Mouse (Mus musculus) intestine, embryonic 14.5 days (tissue): Measurements from ENCODE around the gene Higd1c. TPM values are rescaled to one million over a fixed set of nuclear protein-coding genes. Genes with fewer than 3 reads are reported as not detected.
"Not testable (repeated sequence)": the region's sequence is repeated elsewhere in the genome, so short reads cannot be mapped to it uniquely, and the experiment has no call there.

Experiments used
- ATAC-seq: fragments of 200-750 bp; cut with Nextera tagmentation; replicated peaks from 2 replicates; pipeline ENCODE4 v1.8.0; 2017; ENCODE audit warnings: low read depth, moderate number of reproducible peaks, moderate TSS enrichment, moderate library complexity; ENCODE audit not compliant: low FRiP score, low TSS enrichment
- DNase-seq: peaks from one replicate; pipeline ENCODE4 v3.0.0-alpha.2; 2018; ENCODE audit warnings: low spot score
- H3K27ac ChIP-seq: fragments of 300-500 bp; sonication (generic); 2 replicates; pipeline ENCODE4 v1.5.1; 2014; ENCODE audit warnings: low read depth, mild to moderate bottlenecking, control low read depth
- H3K27me3 ChIP-seq: fragments of 300-500 bp; sonication (generic); replicated peaks from 2 replicates; pipeline ENCODE4 v1.6.1; 2014; ENCODE audit warnings: low read length, control low read depth; ENCODE audit not compliant: control insufficient read depth, insufficient read depth
- H3K36me3 ChIP-seq: fragments of 300-500 bp; sonication (generic); 2 replicates; pipeline ENCODE4 v1.6.1; 2014; ENCODE audit warnings: low read length, control low read depth; ENCODE audit not compliant: control insufficient read depth, insufficient read depth
- H3K4me1 ChIP-seq: fragments of 300-500 bp; sonication (generic); replicated peaks from 2 replicates; pipeline ENCODE4 v1.6.1; 2014; ENCODE audit warnings: low read length, control low read depth, mixed read lengths; ENCODE audit not compliant: control insufficient read depth, insufficient read depth
- H3K4me2 ChIP-seq: fragments of 300-500 bp; sonication (generic); 2 replicates; pipeline ENCODE4 v1.6.1; 2014; ENCODE audit warnings: low read length
- H3K4me3 ChIP-seq: fragments of 300-500 bp; sonication (generic); 2 replicates; pipeline ENCODE4 v1.5.1; 2014; ENCODE audit warnings: low read depth, low read length, control low read depth, mixed read lengths
- H3K9ac ChIP-seq: fragments of 300-500 bp; sonication (generic); 2 replicates; pipeline ENCODE4 v1.6.1; 2014; ENCODE audit warnings: mild to moderate bottlenecking, low read length
- H3K9me3 ChIP-seq: fragments of 300-500 bp; sonication (generic); 2 replicates; pipeline ENCODE4 v1.6.1; 2016; ENCODE audit warnings: low read length, control low read depth; ENCODE audit not compliant: control insufficient read depth
- WGBS: fragments of 180-500 bp; shearing (Covaris S2); extraction: QIAGEN DNeasy Blood & Tissue Kit; methylation state at CpG from one replicate; pipeline ENCODE4 v1.1.7; 2014; 5-methylcytosine and 5-hydroxymethylcytosine counted together
- polyA plus RNA-seq: library from polyadenylated mRNA; unstranded; fragments of >200 nt; fragmentation: Nextera tagmentation; extraction: Ambion mirVana; gene quantifications from 2 replicates; pipeline ENCODE4 v1.2.1, GENCODE M21; 2014

Gene Higd1c
- polyA plus RNA-seq, 1 experiment from 2014 or later = not detected

- peaks cover 11% of the 10 kb centered on the region; the same call in 1 of the 2 replicates for H3K4me1 ChIP-seq
- no peaks in the 10 kb centered on the region for H3K36me3 ChIP-seq
- H3K27ac ChIP-seq = no peak overlapping the region
- H3K4me2 ChIP-seq = no peak overlapping the region
- 76% methylated on average over 14 of the region's 14 CpGs for WGBS
- no peaks in the 10 kb centered on the region for H3K27me3 ChIP-seq
- H3K4me3 ChIP-seq = no peak overlapping the region
- ATAC-seq (no peak), DNase-seq (no peak)
- no peak overlapping the region for H3K9ac ChIP-seq
- H3K9me3 ChIP-seq = no peaks in the 10 kb centered on the region
These were observed 17.6 kb upstream of the Higd1c start for GRCm38 (mm10) chr15:100346761-100347160.

- WGBS = 23% methylated on average over 2 of the region's 2 CpGs
- no peak overlapping the region for H3K9ac ChIP-seq
These were observed 14.8 kb upstream of the Higd1c start for GRCm38 (mm10) chr15:100349496-100349895.

GRCm38 (mm10) chr15:100351501-100352060, 12.8 kb upstream of the Higd1c start:
- Histone ChIP-seq H3K27me3 (no peaks in the 10 kb centered on the region), H3K4me2 (no peak overlapping the region), H3K9me3 (no peaks in the 10 kb centered on the region), H3K36me3 (no peaks in the 10 kb centered on the region), H3K9ac (no peak overlapping the region), H3K4me3 (no peak overlapping the region), H3K4me1 (peaks cover 11% of the 10 kb centered on the region; the same call in 1 of the 2 replicates), H3K27ac (no peak overlapping the region)
- no peak for DNase-seq
- 56% methylated on average over 6 of the region's 6 CpGs for WGBS
- ATAC-seq = no peak

More at GRCm38 (mm10) chr15:100349496-100349895, 14.8 kb upstream of the Higd1c start:
- Histone ChIP-seq H3K4me1 (peaks cover 11% of the 10 kb centered on the region; the same call in 1 of the 2 replicates), H3K4me3 (no peak overlapping the region), H3K27me3 (no peaks in the 10 kb centered on the region), H3K27ac (no peak overlapping the region), H3K9me3 (no peaks in the 10 kb centered on the region), H3K36me3 (no peaks in the 10 kb centered on the region), H3K4me2 (no peak overlapping the region)
- no peak for DNase-seq
- no peak for ATAC-seq

- no peak within 1 kb of the TSS for H3K9ac ChIP-seq
- no peak within 1 kb of the TSS for H3K27ac ChIP-seq
- peaks cover 11% of the 10 kb centered on the region; the same call in 1 of the 2 replicates for H3K4me1 ChIP-seq
- H3K4me2 ChIP-seq = no peak within 1 kb of the TSS
- H3K9me3 ChIP-seq = no peaks in the 10 kb centered on the region
- 78% methylated on average over 10 of the region's 10 CpGs for WGBS
- no peak within 1 kb of the TSS for H3K4me3 ChIP-seq
- DNase-seq (no peak), ATAC-seq (no peak)
- H3K27me3 ChIP-seq = no peaks in the 10 kb centered on the region
- H3K36me3 ChIP-seq = no peaks in the 10 kb centered on the region
These were observed 11.6 kb upstream of the Higd1c start, which contains the start of the genes Methig1 and Mettl7a2 for GRCm38 (mm10) chr15:100352711-100353250. Gene Methig1, plus strand, starts transcription at chr15:100353149. Gene Mettl7a2, plus strand, starts transcription at chr15:100353200.

- H3K36me3 ChIP-seq, H3K9me3 ChIP-seq, DNase-seq, H3K27ac ChIP-seq, H3K4me3 ChIP-seq, H3K9ac ChIP-seq, H3K27me3 ChIP-seq, H3K4me2 ChIP-seq, ATAC-seq: not testable (repeated sequence)
- H3K4me1 ChIP-seq = peaks cover 11% of the 10 kb centered on the region; the same call in 1 of the 2 replicates
- 94% methylated on average over 5 of the region's 22 CpGs for WGBS
These were observed 10.9 kb upstream of the Higd1c start for GRCm38 (mm10) chr15:100353399-100353798.

GRCm38 (mm10) chr15:100355876-100356275, 8.5 kb upstream of the Higd1c start:
- Histone ChIP-seq H3K27me3 (no peaks in the 10 kb centered on the region), H3K4me1 (0 out of 2 replicates have a peak, but pooled peaks cover 5% of the 10 kb centered on the region), H3K27ac (no peak overlapping the region), H3K9me3 (no peaks in the 10 kb centered on the region), H3K36me3 (no peaks in the 10 kb centered on the region), H3K4me3 (no peak overlapping the region), H3K4me2 (no peak overlapping the region), H3K9ac (no peak overlapping the region)
- DNase-seq (no peak), ATAC-seq (no peak)
- WGBS = 44% methylated on average over 5 of the region's 5 CpGs

GRCm38 (mm10) chr15:100365967-100366366, 1.6 kb downstream of the Higd1c start:
- not testable (repeated sequence) for H3K4me1 ChIP-seq, H3K4me3 ChIP-seq, H3K4me2 ChIP-seq, DNase-seq, H3K9ac ChIP-seq, H3K27ac ChIP-seq, H3K36me3 ChIP-seq, ATAC-seq, H3K9me3 ChIP-seq, H3K27me3 ChIP-seq
- WGBS = 54% methylated on average over 9 of the region's 9 CpGs

- no peak overlapping the region for H3K4me3 ChIP-seq
- H3K27ac ChIP-seq = no peak overlapping the region
- no peak for DNase-seq
- 0 out of 2 replicates have a peak, but pooled peaks cover 3% of the 10 kb centered on the region for H3K9me3 ChIP-seq
- ATAC-seq = no peak
- H3K27me3 ChIP-seq = no peaks in the 10 kb centered on the region
- H3K9ac ChIP-seq = no peak overlapping the region
- no peak overlapping the region for H3K4me2 ChIP-seq
- H3K36me3 ChIP-seq = no peaks in the 10 kb centered on the region
- H3K4me1 ChIP-seq = no peaks in the 10 kb centered on the region
- WGBS = 63% methylated on average over 7 of the region's 7 CpGs
These were observed 2.8 kb downstream of the Higd1c start for GRCm38 (mm10) chr15:100367119-100367518.

GRCm38 (mm10) chr15:100375066-100375465, 10.7 kb downstream of the Higd1c start:
- no peaks in the 10 kb centered on the region for H3K9me3 ChIP-seq
- no peak overlapping the region for H3K4me2 ChIP-seq
- no peaks in the 10 kb centered on the region for H3K36me3 ChIP-seq
- H3K9ac ChIP-seq = no peak overlapping the region
- no peaks in the 10 kb centered on the region for H3K4me1 ChIP-seq
- ATAC-seq = no peak
- H3K4me3 ChIP-seq = no peak overlapping the region
- H3K27ac ChIP-seq = no peak overlapping the region
- 33% methylated on average over 5 of the region's 5 CpGs for WGBS
- DNase-seq = peak; percentile 68
- no peaks in the 10 kb centered on the region for H3K27me3 ChIP-seq
